Mouse (Mus musculus) G1E (cell line): ENCODE results near the gene Unc5b. TPM values are rescaled to one million over a fixed set of nuclear protein-coding genes. Genes with fewer than 3 reads are reported as not detected.

ENCODE experiments used
- ATAC-seq: 2 replicates; pipeline ENCODE4 v1.8.0; 2016; ENCODE audit warnings: mild to moderate bottlenecking; ENCODE audit not compliant: insufficient number of reproducible peaks, poor library complexity, low FRiP score, severe bottlenecking; ENCODE audit errors: extremely low read depth
- DNase-seq: peaks from one replicate; pipeline ENCODE4 v3.0.0; 2012; ENCODE audit warnings: low spot score
- H3K27me3 ChIP-seq: 2 replicates; pipeline ENCODE4 v1.6.1; 2012; ENCODE audit warnings: mild to moderate bottlenecking, low read length, inconsistent platforms; ENCODE audit not compliant: insufficient read depth
- H3K36me3 ChIP-seq: replicated peaks from 2 replicates; pipeline ENCODE3; 2012; ENCODE audit warnings: mild to moderate bottlenecking, inconsistent platforms
- H3K4me1 ChIP-seq: 2 replicates; pipeline ENCODE4 v1.6.1; 2012; ENCODE audit warnings: low read depth, low read length, inconsistent platforms, mixed read lengths; ENCODE audit not compliant: insufficient read depth
- H3K4me3 ChIP-seq: 2 replicates; pipeline ENCODE4 v1.5.1; 2012; ENCODE audit warnings: low read depth, mild to moderate bottlenecking, inconsistent platforms, low read length, moderate library complexity, mixed read lengths
- H3K9me3 ChIP-seq: replicated peaks from 2 replicates; pipeline ENCODE4 v1.6.1; 2012; ENCODE audit warnings: inconsistent platforms
- CTCF ChIP-seq: IDR thresholded peaks from 2 replicates; pipeline ENCODE4 v1.5.1; 2012; ENCODE audit warnings: low read depth, low read length, inconsistent platforms, mixed read lengths
- GATA1 ChIP-seq: IDR thresholded peaks from 2 replicates; pipeline ENCODE4 v1.6.1; 2012; ENCODE audit warnings: borderline replicate concordance, low read length, inconsistent platforms, mixed read lengths
- GATA2 ChIP-seq: IDR thresholded peaks from 2 replicates; pipeline ENCODE4 v1.6.1; 2012; ENCODE audit warnings: low read depth, low read length, inconsistent platforms, borderline replicate concordance
- POLR2AphosphoS5 ChIP-seq: IDR thresholded peaks from 2 replicates; pipeline ENCODE4 v1.6.1; 2012; ENCODE audit warnings: low read depth, low read length, inconsistent platforms; ENCODE audit not compliant: insufficient replicate concordance
- TAL1 ChIP-seq: conservative IDR thresholded peaks from 2 replicates; pipeline ENCODE4 v1.6.1; 2012; ENCODE audit warnings: low read depth, low read length, inconsistent platforms, mixed read lengths
- polyA plus RNA-seq: library from polyadenylated mRNA; stranded (reverse); fragments of >175 nt; gene quantifications from 2 replicates; pipeline ENCODE4 v1.2.3, GENCODE M21; 2012
- total RNA-seq, 2 experiments: library from RNA; stranded (forward) in 1 of 2; stranded (reverse) in 1 of 2; fragments of 200-1000 nt in 1 of 2; fragments of >200 nt in 1 of 2; fragmentation: Nextera tagmentation in 1 of 2; gene quantifications; 2 replicates each; pipeline ENCODE4 v1.2.3; 2014 to 2017

Gene Unc5b
- total and polyA plus RNA-seq, 3 experiments, result under 0.01 TPM; not detected in 2

DNA sequence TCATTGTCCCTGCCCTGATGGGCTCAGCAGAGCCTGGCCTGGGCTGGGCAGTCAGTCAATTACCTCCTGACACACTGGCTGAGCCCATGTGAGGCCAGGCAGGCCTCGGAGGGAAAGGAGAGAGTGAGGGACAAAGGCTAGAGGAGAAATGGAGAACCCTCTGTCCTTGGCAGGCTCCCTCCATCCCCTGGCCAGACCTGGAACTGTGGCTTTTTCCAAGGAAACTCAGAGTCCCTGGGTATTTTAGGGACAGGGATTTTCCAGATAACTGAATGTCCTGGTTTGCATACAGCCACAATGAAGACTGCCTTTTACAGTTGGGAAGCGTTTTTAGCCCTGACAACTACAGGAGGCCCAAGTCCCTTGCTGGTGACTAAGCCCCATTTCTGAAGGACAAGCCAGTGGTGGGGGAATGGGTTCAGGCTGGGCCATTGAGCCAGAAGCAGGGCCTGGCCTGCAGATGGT is 99.0 kb downstream of the Unc5b start:
- H3K36me3 ChIP-seq, result peaks cover 10% of the 10 kb centered on the region
- ATAC-seq, result no peak

DNA sequence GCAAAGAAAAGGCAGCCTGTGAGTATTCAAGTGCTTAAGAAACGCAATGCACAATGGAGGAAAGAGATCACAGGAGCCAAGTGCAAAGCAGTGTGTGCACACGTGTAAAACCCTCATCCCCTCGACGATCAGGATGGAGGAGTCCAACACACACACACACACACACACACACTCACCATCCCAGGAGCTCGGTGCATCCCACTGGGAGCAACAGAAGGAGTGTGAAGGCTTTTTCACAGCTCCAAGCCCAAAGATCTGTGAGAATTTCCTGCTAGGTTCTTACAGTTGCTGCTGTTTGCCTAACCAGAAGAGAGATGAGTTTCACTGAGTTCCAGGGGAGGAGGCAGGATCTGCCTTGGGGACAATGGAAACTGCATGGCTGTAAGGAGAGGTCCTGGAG is 99.6 kb downstream of the Unc5b start:
- no peaks in the 10 kb centered on the region for H3K27me3 ChIP-seq
- peaks cover 5% of the 10 kb centered on the region for H3K36me3 ChIP-seq
- DNase-seq (no peak), ATAC-seq (no peak)
- H3K4me3 ChIP-seq, result no peak overlapping the region
- no peak for TF ChIP-seq CTCF
- no peak for TF ChIP-seq POLR2AphosphoS5
- TF ChIP-seq GATA1, result no peak
- TF ChIP-seq TAL1, result no peak
- TF ChIP-seq GATA2, result no peak
- no peaks in the 10 kb centered on the region for H3K9me3 ChIP-seq
- no peaks in the 10 kb centered on the region for H3K4me1 ChIP-seq

More for the DNA sequence above, 99.0 kb downstream of the Unc5b start:
- TF ChIP-seq GATA2, result no peak
- no peak for TF ChIP-seq TAL1
- TF ChIP-seq GATA1, result no peak
- TF ChIP-seq POLR2AphosphoS5, result no peak
- TF ChIP-seq CTCF, result no peak
- no peak for DNase-seq
- no peaks in the 10 kb centered on the region for H3K27me3 ChIP-seq
- H3K4me1 ChIP-seq, result no peaks in the 10 kb centered on the region
- no peaks in the 10 kb centered on the region for H3K9me3 ChIP-seq
- H3K4me3 ChIP-seq, result no peak overlapping the region

DNA sequence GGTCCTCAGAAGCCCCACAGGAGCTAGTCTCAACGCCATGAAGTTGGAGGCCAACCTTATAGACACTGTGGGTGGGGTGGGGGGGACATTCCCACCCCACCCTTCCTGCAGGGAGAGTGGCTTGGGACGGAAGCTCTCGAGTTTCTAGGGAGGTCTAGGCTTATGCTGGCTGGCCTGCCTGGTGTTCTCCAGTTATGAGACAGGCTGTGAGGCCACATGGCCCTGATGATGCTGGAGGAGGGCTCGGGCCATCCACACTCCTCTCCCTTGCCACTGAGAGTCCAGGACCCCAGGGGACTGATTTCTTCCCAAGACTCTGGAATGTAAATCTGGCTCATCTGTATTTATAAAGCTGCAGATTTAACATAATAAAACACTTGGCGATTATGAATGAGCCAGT is 104.1 kb downstream of the Unc5b start:
- no peaks in the 10 kb centered on the region for H3K27me3 ChIP-seq
- peaks cover 16% of the 10 kb centered on the region for H3K36me3 ChIP-seq
- H3K9me3 ChIP-seq, result no peaks in the 10 kb centered on the region
- ATAC-seq, result no peak
- TF ChIP-seq GATA2, result no peak
- no peak for TF ChIP-seq POLR2AphosphoS5
- no peak for TF ChIP-seq CTCF
- no peak for TF ChIP-seq TAL1
- TF ChIP-seq GATA1, result no peak
- no peak for DNase-seq
- no peak overlapping the region for H3K4me3 ChIP-seq
- no peaks in the 10 kb centered on the region for H3K4me1 ChIP-seq

DNA sequence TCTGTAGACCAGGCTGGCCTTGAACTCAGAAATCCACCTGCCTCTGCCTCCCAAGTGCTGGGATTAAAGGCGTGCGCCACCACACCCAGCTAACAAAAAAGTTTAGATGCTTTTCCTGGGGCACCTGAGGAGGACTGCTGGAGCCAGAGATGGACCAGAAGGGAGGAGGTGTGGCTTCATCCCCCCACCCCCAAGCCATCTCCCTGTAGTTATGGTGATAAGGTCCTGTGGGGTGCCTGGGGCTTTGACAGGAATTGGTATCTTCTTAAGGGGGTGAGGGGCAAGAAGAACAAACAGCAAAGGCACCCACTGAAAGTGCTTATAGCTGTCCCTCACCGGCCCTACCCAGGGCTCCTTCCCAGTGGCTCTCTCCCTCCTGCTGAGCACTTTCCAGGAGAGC is 104.5 kb downstream of the Unc5b start:
- H3K4me1 ChIP-seq, result no peaks in the 10 kb centered on the region
- H3K27me3 ChIP-seq, result no peaks in the 10 kb centered on the region
- TF ChIP-seq CTCF (no peak), POLR2AphosphoS5 (no peak), TAL1 (no peak), GATA1 (no peak), GATA2 (no peak)
- ATAC-seq (no peak), DNase-seq (no peak)
- peaks cover 16% of the 10 kb centered on the region for H3K36me3 ChIP-seq
- no peak overlapping the region for H3K4me3 ChIP-seq
- no peaks in the 10 kb centered on the region for H3K9me3 ChIP-seq

DNA sequence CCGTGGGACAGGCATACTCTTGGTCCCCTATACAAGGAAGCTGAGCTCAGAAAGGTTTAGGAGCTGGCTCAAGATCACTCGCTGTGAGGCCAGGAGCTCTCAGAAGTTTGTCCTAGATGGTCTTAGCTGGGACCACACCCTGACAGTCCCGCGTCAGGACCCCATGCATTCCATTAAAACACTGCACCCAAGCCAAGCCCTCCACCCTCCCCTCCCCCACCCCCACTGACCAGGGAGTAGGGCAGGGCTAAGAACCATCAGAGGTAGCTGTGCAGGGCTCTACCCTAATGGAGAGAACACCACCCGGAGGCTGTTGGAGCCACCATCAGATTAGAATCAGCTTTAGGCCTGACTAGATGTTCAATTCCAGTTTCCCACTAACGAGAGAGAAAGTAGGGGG is 106.9 kb downstream of the Unc5b start:
- Histone ChIP-seq H3K36me3 (peaks cover 16% of the 10 kb centered on the region), H3K27me3 (no peaks in the 10 kb centered on the region), H3K9me3 (0 out of 2 replicates have a peak, but pooled peaks cover 2% of the 10 kb centered on the region), H3K4me1 (no peaks in the 10 kb centered on the region), H3K4me3 (no peak overlapping the region)
- TF ChIP-seq GATA2 (no peak), TAL1 (no peak), CTCF (no peak), GATA1 (no peak), POLR2AphosphoS5 (no peak)
- DNase-seq (no peak), ATAC-seq (no peak)

DNA sequence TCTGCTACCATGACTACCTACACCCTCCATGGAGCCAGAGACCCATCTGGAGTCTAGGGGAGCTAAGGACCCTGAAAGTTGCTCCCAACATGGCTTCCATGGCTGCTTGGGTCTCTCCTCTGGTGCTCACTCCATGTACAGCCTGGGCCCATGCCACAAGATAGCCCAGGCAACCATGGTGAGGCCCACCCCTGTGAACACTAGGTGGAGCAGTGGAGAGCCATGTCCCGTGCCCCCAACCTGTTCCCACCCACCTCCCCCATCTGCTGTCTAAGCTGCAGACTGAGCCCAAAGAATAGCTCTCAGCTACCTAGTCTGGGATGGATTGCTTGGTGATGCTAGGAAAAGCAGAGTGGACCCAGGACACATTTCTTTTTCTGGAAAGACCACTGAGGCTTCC is 108.0 kb downstream of the Unc5b start:
- Histone ChIP-seq H3K27me3 (no peaks in the 10 kb centered on the region), H3K4me1 (no peaks in the 10 kb centered on the region), H3K9me3 (0 out of 2 replicates have a peak, but pooled peaks cover 2% of the 10 kb centered on the region), H3K4me3 (no peak overlapping the region), H3K36me3 (peaks cover 16% of the 10 kb centered on the region)
- no peak for DNase-seq
- TF ChIP-seq GATA2 (no peak), CTCF (no peak), GATA1 (no peak), POLR2AphosphoS5 (no peak), TAL1 (no peak)
- ATAC-seq, result no peak

DNA sequence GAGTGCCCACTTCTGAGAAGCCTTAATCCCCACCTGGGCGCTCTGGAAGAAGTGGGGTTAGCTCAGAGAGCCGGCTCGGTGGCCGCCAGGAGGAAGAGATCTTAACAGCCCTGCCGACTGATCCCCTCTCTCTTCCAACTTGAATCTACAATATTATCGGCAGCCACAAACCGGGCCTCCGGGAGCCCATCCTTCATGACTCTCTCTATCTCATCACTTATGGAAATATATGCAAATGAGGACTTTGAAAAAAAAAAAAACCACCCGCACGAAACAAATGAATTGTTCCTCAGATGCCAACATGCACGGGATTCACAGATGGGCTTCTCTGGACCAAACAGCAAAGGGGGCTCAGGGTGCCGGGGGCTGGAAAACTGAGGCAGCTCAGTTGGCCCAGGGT is 109.7 kb downstream of the Unc5b start:
- Histone ChIP-seq H3K9me3 (0 out of 2 replicates have a peak, but pooled peaks cover 2% of the 10 kb centered on the region), H3K4me1 (no peaks in the 10 kb centered on the region), H3K4me3 (no peak overlapping the region), H3K27me3 (no peaks in the 10 kb centered on the region), H3K36me3 (peaks cover 16% of the 10 kb centered on the region)
- ATAC-seq (no peak), DNase-seq (no peak)
- TF ChIP-seq TAL1 (no peak), POLR2AphosphoS5 (no peak), GATA2 (no peak), CTCF (no peak), GATA1 (no peak)
